Mouse (Mus musculus): ENCODE results near the gene Pbx1.

Pbx1 gene

GRCm38 (mm10) chr1:168336238-168336818 lies 95.7 kb downstream of the Pbx1 start:
- DNase-seq, result no peak

DNA sequence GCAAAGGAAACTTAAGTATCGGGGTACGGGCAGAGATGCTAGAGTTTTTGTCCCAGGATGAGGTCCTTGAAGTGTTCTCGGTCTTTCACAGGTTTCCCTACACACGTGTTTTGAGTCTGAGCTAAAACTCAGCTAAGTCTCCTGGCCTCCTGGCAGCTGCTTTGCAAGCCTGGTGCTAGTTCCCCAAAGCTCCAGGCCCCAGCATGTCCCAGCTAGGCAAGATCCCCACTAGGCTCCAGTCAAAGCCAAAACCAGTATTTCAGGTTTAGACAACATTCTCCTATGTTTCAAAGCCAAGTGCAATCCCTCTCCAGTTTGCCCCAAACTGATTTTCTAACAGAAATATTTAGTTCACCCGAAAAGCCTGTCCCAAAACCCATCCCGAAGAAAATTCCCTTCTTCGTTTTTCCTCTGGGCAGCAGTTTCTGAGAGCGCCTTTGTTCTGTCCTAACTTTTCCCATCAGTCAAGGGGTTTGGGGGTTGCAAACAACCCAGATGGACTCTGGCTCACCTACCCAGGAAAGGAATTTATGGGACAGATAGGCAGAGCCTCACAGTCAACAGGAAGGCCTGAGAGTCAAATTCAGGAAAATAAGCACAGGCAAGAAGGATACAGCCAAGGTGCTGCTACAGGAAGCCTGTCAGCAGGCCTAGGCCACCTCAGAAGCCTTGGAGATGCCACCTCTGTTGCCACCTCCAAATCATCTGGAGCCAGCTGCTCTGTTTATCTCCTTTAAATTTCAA lies 97.1 kb downstream of the Pbx1 start:
- no peak for DNase-seq

DNA sequence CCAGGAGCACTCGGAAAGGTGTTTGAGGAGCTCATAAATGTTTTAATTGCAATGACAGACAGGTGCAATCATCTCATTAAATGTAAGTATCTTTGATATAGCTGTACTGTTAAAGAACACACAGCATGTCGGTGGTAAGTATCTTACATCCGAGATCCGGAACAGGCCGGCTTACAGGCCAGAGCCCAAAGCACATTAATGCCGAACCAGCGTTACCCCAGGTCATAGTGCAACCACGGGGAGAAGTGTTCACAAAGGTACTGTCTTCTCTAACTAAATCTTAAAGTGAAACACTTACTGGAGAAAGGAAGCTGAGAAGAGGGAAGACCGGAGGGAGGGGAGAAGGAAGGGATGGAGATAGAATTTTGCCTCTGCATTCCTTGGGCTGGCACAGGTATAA lies 100.0 kb downstream of the Pbx1 start:
- no peak for DNase-seq

DNA sequence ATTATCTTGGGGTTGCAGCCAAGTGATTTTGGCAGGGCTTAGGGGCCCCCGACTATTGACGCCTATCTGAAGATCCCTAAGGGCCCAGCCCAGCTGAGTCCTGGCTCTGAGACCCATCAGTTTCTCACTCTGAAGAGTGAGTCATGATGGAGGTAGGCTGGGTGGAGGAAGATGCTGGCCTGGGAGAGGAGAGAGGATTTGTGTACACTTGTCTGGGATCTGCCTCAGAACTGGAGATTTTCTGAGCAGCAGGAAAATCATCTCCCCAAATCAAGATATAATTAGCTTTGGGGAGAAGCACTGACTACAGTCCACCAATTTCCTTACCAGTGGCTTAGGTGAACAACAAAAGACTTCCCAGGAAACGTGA lies 103.8 kb downstream of the Pbx1 start:
- no peak for DNase-seq

DNA sequence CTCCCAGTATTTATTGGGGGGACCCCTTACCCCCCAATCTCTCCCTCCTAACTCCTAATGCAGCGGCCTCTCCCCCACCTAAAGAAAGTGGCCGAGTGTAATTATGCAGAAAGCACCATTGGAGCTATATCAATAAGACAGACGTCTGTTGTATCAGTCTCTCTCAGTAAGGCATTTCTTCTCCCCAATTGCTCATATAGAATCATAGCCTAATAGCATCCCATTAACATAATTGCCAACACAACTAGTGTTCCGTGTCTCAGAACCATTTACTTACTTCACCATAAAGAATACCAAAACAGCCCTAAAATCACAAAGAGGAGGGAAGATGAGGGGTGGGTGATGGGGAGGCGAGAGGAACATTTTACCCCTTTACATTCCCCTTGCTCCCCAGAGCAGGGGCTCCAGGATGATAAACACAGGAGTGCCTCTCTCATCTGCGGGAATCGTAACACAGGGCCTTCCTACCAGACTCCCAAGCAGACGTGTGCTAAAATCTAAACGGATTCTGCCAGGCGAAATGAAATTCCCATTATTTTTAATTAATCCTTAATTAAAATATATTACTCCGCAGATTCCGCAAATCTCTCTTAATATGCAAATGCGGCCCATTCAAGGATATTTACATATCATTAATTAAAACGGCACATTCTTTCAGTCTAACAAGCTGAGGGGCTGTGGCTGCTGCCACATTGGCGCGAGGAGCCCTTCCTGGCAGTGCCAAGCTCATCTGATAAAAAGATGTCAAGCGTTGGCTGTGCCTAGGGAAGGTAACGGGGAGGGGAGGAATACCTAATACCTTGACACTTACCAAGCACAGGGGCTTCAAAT lies 104.5 kb downstream of the Pbx1 start:
- no peak for DNase-seq

GRCm38 (mm10) chr1:168325786-168326185 lies 106.3 kb downstream of the Pbx1 start:
- DNase-seq, result peak; percentile 13

DNA sequence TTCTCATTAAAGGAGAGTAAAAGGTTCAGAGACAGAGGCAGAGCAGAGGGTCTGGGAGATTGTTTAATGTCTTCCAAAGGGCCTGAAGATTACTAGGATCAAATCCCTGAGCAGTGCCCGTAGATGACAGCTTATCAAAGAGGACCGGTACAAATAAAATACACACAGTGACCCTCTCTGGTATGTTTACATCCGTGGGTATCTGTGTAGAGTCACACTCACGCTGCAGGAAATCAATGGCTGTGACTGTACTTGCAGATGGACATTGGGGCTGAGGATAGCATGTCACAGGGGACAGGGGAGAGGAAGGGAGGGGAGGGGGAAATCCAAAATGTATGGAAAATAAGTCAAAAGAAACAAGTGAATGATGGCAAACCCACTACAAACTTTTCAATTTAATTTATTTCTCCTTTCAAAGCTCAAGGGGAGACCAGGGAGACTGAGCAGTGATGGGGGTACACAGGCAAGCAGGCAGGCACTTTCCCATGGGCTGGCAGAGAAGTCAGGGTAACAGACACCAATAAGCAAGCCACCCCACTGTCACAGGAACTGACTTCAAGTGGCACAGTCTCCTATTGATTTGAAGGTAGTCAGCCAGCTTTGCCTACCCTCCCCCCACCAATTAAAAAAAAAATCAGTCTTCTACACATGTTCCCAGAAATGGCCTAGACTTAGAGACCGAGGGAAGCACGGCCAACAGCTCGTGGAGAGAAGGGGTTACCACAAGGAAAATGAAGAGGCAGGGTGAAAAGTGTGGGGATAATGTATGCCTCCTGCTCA lies 107.6 kb downstream of the Pbx1 start:
- peak; percentile 69 for DNase-seq

- no peak for DNase-seq
Observed at GRCm38 (mm10) chr1:168323436-168324108, 108.5 kb downstream of the Pbx1 start.

DNA sequence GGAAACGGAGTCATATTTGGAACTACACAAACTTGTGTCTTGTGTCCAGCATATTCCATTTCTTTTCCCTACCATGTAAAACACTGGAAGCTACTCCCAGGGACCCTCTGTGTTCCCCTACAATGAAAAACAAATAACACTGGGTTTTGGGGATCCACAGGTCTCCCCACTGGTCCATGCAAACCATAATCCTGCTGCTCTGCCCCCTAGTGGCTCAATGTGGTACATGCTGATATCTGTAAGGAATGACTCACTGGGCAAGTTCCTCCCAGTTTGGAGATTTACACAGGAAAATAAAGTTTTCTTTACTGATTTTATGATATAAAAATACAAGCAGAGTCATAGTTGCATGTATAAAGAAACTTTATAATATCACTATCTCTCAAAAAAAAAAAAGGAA lies 109.2 kb downstream of the Pbx1 start:
- DNase-seq, result no peak

DNA sequence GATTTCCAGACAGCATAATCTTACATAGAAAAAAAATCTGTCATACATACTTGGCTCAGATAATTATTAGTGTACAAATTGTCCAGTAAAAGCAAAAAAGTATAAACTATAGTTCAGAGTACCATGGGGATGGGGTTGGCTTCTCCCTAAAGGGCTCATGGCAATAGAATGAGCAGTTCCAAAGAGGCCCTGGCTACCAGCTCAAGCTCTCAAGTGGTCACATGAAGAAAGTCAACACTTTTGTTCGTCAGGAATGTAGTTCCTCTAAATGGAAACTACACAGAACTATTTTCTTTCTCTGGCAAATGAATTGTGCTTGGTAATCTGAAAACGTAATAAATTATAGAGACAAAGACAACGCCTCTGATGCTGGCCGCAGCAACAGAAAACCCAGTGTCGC lies 112.4 kb downstream of the Pbx1 start:
- DNase-seq, result no peak

DNA sequence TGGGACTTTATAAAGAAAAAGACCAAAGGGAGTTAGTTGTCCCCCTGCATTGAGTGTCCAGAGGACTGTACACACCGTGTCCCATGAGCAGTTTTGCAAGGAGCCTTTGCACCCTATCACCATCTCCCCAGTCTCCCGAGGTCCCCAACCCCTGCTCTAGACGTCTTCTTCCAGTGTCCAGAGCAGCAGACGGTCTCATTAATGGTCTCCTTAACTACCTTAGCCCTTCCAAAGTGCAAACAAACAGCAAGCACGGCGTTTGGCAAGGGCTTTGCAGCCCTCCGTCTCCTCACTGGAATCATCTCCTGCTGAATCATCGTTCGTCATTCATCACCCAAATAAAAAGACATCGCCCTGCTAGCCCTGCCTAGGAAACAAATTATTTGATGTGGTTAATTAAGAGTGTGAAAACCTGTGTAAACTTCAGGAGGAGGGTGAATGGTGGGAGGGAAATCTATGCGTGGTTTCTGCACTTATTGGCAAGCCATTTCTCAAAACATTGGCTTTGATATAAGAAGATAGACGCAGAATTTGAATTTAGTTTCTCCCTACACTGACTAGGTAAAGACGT lies 113.1 kb downstream of the Pbx1 start:
- DNase-seq, result no peak

GRCm38 (mm10) chr1:168313772-168314171 lies 118.3 kb downstream of the Pbx1 start:
- no peak for DNase-seq

DNA sequence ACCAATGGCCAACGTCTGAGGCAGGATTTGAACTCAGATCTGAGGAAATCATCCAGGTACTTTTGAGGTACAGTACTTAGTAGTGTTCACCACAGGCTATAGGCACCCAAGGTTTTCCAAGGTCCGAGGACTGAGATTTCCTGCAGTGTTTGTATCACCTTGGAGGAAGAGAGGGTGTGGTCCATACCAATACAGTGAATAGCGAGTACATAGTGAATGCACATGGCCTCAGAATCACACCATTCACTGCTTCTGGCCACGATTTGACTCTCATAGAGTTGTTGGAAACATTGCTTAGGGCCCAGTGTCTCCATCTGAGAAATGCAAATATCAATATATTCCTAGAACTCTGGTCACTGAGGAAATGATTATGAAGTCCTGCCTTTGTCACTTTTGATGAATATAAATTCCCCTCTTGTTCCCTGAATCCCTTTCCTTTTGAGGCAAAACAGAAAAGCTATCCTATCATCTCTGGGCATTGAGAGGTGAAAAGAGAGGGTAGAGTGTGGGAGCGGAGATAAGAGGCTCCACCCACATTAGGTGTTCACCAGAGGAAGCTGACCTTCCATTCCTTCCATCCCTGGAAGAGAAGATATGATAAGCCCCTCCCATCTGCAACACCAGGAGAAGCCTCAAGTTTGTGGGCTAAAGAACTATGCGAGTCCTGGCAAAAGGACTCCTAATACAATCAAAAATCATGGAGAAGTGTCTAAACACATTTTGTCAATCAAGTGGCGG lies 119.2 kb downstream of the Pbx1 start:
- DNase-seq, result no peak

GRCm38 (mm10) chr1:168309101-168309521 lies 123.0 kb downstream of the Pbx1 start:
- no peak for DNase-seq

DNA sequence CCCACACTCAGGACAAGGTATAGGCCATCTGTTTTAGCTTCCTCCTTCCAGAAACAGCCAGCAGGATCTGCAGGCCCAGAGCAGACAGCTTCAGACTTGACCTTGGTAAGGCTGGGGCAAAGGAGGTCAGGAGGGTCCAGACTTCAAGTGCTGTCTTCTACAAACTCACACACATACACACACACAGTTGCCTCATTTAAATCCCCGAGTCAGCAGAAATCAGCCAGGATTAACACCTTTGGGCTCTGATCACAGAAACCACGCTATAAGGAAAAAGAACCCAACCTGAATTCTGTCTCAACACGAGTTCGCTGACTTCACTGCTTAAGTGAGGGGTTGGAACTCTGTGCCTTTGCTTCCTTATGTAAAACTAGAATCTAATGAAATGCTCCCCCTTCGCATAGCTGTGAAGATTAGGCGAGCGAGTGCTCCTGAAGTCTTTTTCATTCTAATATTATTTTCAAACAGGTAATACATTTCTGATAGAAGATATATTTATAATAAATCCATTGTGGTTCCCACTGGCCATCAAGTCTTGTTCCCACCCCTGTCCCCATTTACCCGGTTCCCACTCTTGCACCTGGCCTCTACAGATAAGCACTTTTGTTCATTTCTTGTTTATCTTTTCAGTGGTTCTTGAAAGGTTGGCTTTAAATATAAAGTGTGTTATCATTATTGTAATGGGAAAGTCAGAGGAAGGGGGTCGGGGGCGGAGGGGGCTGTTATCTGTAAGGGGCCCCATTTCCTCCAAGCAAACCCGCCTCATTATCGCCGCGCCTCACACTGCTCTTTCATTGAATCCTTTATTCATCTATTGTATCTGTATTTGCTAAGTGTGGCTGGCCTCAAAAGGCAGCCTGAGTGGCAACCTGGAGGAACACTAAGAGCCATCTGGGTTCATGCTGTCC lies 124.5 kb downstream of the Pbx1 start:
- no peak for DNase-seq

- DNase-seq, result no peak
Observed at GRCm38 (mm10) chr1:168300505-168300904, 131.6 kb downstream of the Pbx1 start.

DNA sequence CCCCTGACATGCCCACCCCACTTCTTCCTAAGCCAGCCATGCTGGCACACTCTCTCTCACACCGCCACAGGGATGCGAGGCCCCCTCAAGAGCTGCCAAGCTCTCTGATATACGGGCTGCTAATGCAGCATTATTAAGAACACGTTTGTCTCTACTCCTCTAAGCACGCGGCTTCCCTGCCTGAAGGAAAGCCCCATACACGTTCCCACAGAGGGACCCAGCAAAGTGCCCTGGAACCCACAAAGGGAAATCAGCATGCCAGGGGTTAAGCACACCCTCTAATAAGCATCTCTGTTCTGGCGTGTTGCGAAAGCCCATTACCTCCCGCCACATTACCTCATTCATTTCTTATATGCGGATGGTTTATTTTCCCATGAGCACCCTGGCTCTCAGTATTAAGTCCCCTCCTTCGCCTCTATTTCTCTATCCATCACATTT lies 132.1 kb downstream of the Pbx1 start:
- DNase-seq, result peak; percentile 88

DNA sequence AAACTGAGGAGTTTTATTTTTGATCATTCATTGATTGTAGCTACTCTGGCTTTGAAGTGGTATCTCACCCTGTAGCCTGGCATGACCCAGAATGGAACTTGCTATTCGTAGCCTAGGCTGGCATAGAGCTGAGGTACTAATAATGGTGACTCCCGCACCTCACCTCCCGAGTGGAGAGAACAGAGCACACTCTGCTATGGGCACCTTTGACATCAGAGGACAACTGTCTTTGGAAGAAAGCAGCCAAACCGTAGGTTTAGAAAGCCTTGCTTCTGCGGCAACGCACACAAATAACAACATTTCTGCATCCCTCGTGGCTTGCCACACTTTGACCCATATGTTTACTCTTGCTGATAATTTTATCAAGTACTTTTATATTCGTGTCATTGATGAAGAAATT lies 132.9 kb downstream of the Pbx1 start:
- DNase-seq, result peak; percentile 91

DNA sequence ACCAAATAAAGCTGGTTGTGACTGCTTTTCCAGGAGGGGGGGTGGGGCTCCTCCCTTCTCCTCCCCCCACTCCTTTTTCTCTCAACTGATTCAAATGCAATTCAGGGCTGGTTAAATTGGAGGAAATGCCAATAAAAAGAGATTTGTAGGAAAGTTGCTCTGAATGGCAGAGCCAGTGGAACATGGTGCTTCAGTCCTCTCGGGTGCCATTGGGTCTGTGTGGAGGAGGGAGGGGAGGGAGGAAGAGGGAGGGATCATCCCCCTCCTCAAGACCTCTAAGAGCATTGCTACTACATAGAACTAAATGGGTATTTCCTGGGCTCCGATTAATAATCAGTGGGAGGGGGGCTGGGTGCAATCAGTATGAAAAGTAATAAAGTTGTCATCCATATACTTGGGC lies 135.8 kb downstream of the Pbx1 start:
- no peak for DNase-seq

- no peak for DNase-seq
Observed at GRCm38 (mm10) chr1:168295782-168296181, 136.3 kb downstream of the Pbx1 start.
